Mouse (Mus musculus): ENCODE results near the gene D8Ertd738e.

The D8Ertd738e gene

DNA sequence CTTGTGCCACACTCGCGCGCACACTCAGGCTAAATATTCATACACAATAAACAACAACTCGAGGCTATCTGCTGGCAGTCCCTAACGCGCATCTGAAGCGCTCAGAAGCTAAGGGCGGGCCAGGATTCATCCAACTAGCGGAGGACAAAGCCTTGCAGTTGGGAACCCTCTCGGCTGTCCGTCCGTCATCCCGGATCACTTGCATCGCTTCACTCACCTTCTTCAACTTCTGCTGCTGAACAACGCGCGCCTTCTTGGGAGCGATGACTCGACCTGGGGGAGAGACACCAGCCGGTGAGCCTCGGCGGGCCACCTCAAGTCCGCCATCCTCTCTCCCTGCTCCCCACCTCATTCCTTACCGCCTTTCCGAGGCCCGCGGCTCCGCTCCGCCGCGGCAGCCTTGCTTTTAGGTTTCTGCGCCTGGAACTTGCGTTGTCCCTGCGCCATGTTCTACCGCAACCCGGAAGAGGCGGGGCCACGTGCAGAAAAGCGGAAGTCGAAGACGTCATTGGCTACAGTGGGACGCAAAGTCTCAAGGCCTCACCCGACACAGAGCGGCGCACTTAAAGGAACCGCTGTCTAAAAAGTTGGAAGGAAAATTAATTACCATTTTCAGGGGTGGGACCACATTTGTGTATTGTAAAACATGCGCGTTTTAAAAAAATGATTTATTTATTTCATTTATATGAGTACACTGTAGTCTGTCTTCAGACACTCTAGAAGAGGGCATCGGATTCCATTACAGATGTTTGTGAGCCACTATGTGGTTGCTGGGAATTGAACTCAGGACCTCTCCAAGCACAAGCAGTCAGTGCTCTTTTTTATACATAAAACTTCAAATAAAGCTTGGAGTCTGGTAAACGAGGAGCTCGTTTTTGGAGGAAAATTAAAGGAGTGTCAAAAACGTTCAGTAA is at the start of gene D8Ertd738e:
Gene D8Ertd738e (minus strand): TSS at position 463 of the 914 bp plus-strand sequence.
- peak; percentile 89 to 91 for DNase-seq

GRCm38 (mm10) chr8:84297029-84297785 is 47.7 kb upstream of the D8Ertd738e start:
- no peak for DNase-seq

DNA sequence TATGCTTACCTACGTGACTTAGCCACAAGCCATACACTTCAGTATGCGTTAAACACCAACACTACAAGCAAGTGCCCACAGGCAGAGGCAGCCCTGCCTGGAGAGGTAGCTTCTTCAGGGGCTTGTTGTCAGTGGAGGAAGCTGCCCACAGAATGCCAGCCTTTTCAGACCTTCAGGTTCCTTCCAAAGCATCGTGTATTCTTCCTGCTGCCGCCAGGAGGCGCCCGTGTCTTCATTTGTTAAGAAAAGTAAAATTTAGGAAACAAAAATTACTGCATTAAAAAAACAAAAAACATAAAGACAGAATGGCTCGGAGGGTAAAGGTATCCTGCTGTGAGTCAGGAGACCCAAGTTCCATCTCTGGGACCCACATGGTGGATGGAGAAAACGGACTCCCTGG is 42.2 kb upstream of the D8Ertd738e start:
- peak; percentile 85 to 88 for DNase-seq

- DNase-seq: peak; percentile 83
These were observed 41.6 kb upstream of the D8Ertd738e start for GRCm38 (mm10) chr8:84291086-84291485.

- peak; percentile 69 to 76 for DNase-seq
These were observed 39.4 kb upstream of the D8Ertd738e start for GRCm38 (mm10) chr8:84288892-84289291.

DNA sequence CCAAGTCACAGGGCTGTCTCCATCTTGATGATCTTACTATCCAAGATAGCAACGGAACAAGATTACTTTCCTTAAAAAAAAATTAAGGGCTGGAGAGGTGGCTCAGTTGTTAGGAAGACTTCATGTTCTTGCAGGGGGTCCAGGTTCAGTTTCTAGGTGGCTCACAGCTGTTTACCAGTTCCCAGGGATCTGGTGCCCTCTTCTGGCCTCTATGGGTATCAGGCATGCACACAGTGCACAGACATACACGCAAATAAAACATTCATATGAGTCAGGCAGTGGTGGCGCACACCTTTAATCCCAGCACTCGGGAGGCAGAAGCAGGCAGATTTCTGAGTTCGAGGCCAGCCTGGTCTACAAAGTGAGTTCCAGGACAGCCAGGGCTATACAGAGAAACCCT is 36.1 kb upstream of the D8Ertd738e start:
- DNase-seq: peak; percentile 63 to 68

DNA sequence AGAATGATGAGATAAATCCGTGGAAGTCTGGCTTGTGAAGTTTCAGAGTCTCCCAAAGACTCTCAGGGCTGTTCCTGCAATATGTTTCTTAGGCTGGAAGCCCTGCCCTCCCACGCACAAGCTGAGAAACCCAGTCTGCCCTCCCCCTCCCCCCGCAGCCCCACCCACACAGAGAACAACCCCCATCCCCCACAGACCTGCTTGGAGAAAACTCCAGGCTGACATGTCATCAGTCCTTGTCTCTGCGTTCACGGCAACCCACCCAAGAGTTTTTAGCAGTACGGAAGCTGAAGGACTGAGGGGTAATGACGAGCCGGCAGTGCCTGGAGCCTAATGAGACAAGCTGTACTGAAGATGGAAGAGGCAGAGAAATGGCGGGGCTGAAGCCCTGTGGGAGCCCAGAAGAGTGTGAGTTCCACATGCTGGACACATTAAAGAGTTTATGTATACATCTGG is 35.1 kb upstream of the D8Ertd738e start:
- no peak for DNase-seq

GRCm38 (mm10) chr8:84280777-84281176 is 31.3 kb upstream of the D8Ertd738e start:
- no peak for DNase-seq

- DNase-seq: no peak
These were observed 26.9 kb upstream of the D8Ertd738e start for GRCm38 (mm10) chr8:84276447-84276846.

- DNase-seq: no peak
These were observed 24.4 kb upstream of the D8Ertd738e start for GRCm38 (mm10) chr8:84273968-84274367.

- no peak for DNase-seq
These were observed 22.8 kb upstream of the D8Ertd738e start for GRCm38 (mm10) chr8:84272302-84272701.

GRCm38 (mm10) chr8:84269950-84270773 is 20.6 kb upstream of the D8Ertd738e start, which contains the start of gene Ccdc130:
TSS of gene Ccdc130 (minus strand) at chr8:84270380.
- DNase-seq: peak; percentile 100

- no peak for DNase-seq
These were observed 11.6 kb upstream of the D8Ertd738e start for GRCm38 (mm10) chr8:84261098-84261497.

- peak; percentile 89 to 92 for DNase-seq
These were observed 7.5 kb upstream of the D8Ertd738e start, which contains the start of gene Mri1 for GRCm38 (mm10) chr8:84256822-84257610. TSS of gene Mri1 (minus strand) at chr8:84257326.

GRCm38 (mm10) chr8:84256458-84256821 is 6.9 kb upstream of the D8Ertd738e start:
- DNase-seq: no peak

- no peak for DNase-seq
These were observed 6.3 kb upstream of the D8Ertd738e start for GRCm38 (mm10) chr8:84255858-84256257.

GRCm38 (mm10) chr8:84241821-84242220 is 7.7 kb downstream of the D8Ertd738e start:
- DNase-seq: peak; percentile 63 to 73

DNA sequence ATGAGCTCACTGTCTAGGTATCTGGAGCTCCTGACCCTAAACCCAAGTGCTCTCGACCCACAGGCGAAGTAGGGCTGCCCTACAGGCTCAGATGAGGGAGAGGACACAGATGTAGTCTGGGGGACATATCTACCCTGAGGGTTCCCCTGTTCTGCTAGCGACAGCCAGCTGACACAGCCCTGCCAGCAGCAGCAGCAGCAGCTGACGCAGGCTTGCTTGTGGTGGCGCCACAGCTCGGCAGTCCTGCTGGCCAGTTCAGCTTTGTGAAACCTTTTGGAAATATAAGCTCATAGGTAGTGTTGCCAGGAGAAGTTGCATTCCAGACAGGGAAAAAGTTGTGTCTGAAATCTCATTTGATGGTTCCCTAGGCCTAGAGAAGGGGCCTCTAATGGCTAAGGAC is 8.4 kb downstream of the D8Ertd738e start:
- no peak for DNase-seq

DNA sequence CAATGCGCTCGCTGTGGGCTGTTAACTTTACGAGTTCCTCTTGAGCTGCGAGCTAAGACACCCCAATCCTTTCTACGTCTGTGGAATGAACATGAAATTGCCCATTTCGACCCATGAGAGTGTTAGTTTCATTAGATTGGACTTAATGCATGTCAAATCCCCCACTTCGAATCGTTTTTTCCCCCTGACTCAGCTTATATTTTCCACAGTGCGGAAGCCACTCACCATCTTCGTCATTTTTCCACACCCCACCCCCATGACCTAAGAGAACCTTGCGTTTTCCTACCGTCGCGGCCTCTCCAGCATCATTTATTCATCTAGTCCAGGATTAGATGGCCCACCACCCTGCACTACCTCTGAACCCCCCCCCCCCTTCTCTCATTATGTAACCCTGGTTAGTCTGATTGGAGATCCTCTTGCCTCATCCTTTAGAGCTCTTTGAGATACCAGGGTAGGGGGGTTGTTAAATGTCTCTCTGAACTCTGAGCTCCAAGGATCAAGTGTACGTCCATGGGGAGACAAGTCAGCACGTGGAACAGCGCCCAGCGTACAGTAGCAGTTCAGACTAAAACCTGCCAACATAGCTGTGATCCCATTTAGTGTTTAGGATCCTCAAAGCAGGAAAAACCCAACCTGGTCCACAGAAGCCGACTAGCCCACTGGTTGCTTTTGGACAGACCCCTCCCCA is 11.8 kb downstream of the D8Ertd738e start:
- DNase-seq: peak; percentile 25 to 31

GRCm38 (mm10) chr8:84236998-84237473 is 12.5 kb downstream of the D8Ertd738e start, which contains the start of gene Zswim4:
TSS of gene Zswim4 (minus strand) at chr8:84237055.
- peak; percentile 99 for DNase-seq
